Mouse (Mus musculus): ENCODE measurements around the gene Xlr5c. TPM values are rescaled to one million over a fixed set of nuclear protein-coding genes. Genes with fewer than 3 reads are reported as not detected.

Xlr5c gene
- polyA plus RNA-seq, 1 experiment from 2014 or later = not detected

Other genes with a start within 250 kb of the Xlr5c start
- gene Pnma3, start 228.2 kb downstream of the Xlr5c start, polyA plus RNA-seq (2015; fragmentation: Nextera tagmentation; extraction: Ambion mirVana) = 0.13 and 0.21 TPM in 2 replicates
- gene Xlr4a, start 210.5 kb downstream of the Xlr5c start, polyA plus RNA-seq (2015; fragmentation: Nextera tagmentation; extraction: Ambion mirVana) = 1.9 and 2.1 TPM in 2 replicates
- 5.8 and 9.2 TPM in 2 replicates for gene Xlr3a, start 195.9 kb downstream of the Xlr5c start, polyA plus RNA-seq (2015; fragmentation: Nextera tagmentation; extraction: Ambion mirVana)
- 0.04 and 0.15 TPM in 2 replicates for gene Gm14685, start 175.9 kb downstream of the Xlr5c start, polyA plus RNA-seq (2015; fragmentation: Nextera tagmentation; extraction: Ambion mirVana)
- 0.15 TPM in 1 of 2 replicates, not detected in the other for gene Xlr5b, start 144.2 kb downstream of the Xlr5c start, polyA plus RNA-seq (2015; fragmentation: Nextera tagmentation; extraction: Ambion mirVana)
- gene DXBay18, start 143.5 kb downstream of the Xlr5c start, polyA plus RNA-seq (2015; fragmentation: Nextera tagmentation; extraction: Ambion mirVana) = 0.12 TPM in 1 of 2 replicates, not detected in the other
- not detected in 2 replicates for gene Spin2d, start 116.0 kb downstream of the Xlr5c start, polyA plus RNA-seq (2015; fragmentation: Nextera tagmentation; extraction: Ambion mirVana)
- gene Xlr3b, start 100.8 kb downstream of the Xlr5c start, polyA plus RNA-seq (2015; fragmentation: Nextera tagmentation; extraction: Ambion mirVana) = 12.4 and 13.5 TPM in 2 replicates
- gene Xlr4b, start 78.6 kb downstream of the Xlr5c start, polyA plus RNA-seq (2015; fragmentation: Nextera tagmentation; extraction: Ambion mirVana) = 1.1 and 1.6 TPM in 2 replicates
- gene F8a, start 64.7 kb downstream of the Xlr5c start, polyA plus RNA-seq (2015; fragmentation: Nextera tagmentation; extraction: Ambion mirVana) = 16.8 and 17.5 TPM in 2 replicates
- gene Xlr4c, start 49.8 kb downstream of the Xlr5c start, polyA plus RNA-seq (2015; fragmentation: Nextera tagmentation; extraction: Ambion mirVana) = 0.30 and 0.81 TPM in 2 replicates
- not detected in 2 replicates for gene Xlr3c, start 27.6 kb downstream of the Xlr5c start, polyA plus RNA-seq (2015; fragmentation: Nextera tagmentation; extraction: Ambion mirVana)
- gene Xlr5a, start within 50 bp of the Xlr5c start, polyA plus RNA-seq (2015; fragmentation: Nextera tagmentation; extraction: Ambion mirVana) = not detected in 2 replicates
- not detected in 2 replicates for gene Gm45015, start 43.9 kb upstream of the Xlr5c start, polyA plus RNA-seq (2015; fragmentation: Nextera tagmentation; extraction: Ambion mirVana)
- 11.2 and 11.8 TPM in 2 replicates for gene Zfp275, start 49.6 kb upstream of the Xlr5c start, polyA plus RNA-seq (2015; fragmentation: Nextera tagmentation; extraction: Ambion mirVana)
- not detected in 2 replicates for gene Gm18336, start 105.8 kb upstream of the Xlr5c start, polyA plus RNA-seq (2015; fragmentation: Nextera tagmentation; extraction: Ambion mirVana)
- 0.21 and 0.40 TPM in 2 replicates for gene Zfp92, start 118.1 kb upstream of the Xlr5c start, polyA plus RNA-seq (2015; fragmentation: Nextera tagmentation; extraction: Ambion mirVana)
- 1.2 and 3.9 TPM in 2 replicates for gene Trex2, start 142.4 kb upstream of the Xlr5c start, polyA plus RNA-seq (2015; fragmentation: Nextera tagmentation; extraction: Ambion mirVana)
- 54.1 and 58.7 TPM in 2 replicates for gene Haus7, start 166.1 kb upstream of the Xlr5c start, polyA plus RNA-seq (2015; fragmentation: Nextera tagmentation; extraction: Ambion mirVana)
- gene Bgn, start 190.6 kb upstream of the Xlr5c start, polyA plus RNA-seq (2015; fragmentation: Nextera tagmentation; extraction: Ambion mirVana) = 64.8 and 75.2 TPM in 2 replicates
- gene Atp2b3, start 210.1 kb upstream of the Xlr5c start, polyA plus RNA-seq (2015; fragmentation: Nextera tagmentation; extraction: Ambion mirVana) = 0.19 and 0.31 TPM in 2 replicates